Mouse (Mus musculus) G1E (cell line): ENCODE measurements around the gene Kiss1.

ENCODE experiments used
- CTCF ChIP-seq: IDR thresholded peaks from 2 replicates; pipeline ENCODE4 v1.5.1; 2012; ENCODE audit warnings: low read depth, low read length, inconsistent platforms, mixed read lengths
- GATA1 ChIP-seq: IDR thresholded peaks from 2 replicates; pipeline ENCODE4 v1.6.1; 2012; ENCODE audit warnings: borderline replicate concordance, low read length, inconsistent platforms, mixed read lengths
- GATA2 ChIP-seq: IDR thresholded peaks from 2 replicates; pipeline ENCODE4 v1.6.1; 2012; ENCODE audit warnings: low read depth, low read length, inconsistent platforms, borderline replicate concordance
- POLR2AphosphoS5 ChIP-seq: IDR thresholded peaks from 2 replicates; pipeline ENCODE4 v1.6.1; 2012; ENCODE audit warnings: low read depth, low read length, inconsistent platforms; ENCODE audit not compliant: insufficient replicate concordance
- TAL1 ChIP-seq: conservative IDR thresholded peaks from 2 replicates; pipeline ENCODE4 v1.6.1; 2012; ENCODE audit warnings: low read depth, low read length, inconsistent platforms, mixed read lengths

DNA sequence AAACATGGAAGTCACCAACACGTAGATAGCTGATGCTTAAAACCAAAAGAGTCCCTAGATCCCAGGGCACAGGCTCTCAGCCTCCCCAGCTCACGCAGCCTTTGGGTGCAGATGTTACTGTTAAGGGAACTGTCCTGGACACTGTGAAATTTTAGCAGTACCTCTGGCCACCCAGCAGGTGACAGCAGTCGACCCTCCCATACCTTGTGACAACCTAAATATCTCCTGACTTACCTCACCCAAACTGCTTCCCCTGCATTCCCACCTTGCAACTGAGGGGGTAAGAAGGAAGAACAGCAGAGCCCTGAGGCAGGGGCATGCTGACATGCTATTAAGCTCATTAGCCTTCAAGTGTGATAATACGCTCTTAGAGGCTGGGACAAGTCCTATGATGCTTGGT, 10.4 kb upstream of the Kiss1 start:
- no peak for TF ChIP-seq CTCF
- no peak for TF ChIP-seq GATA1
- TF ChIP-seq GATA2, result no peak
- TF ChIP-seq TAL1, result no peak
- TF ChIP-seq POLR2AphosphoS5, result no peak
